Mouse (Mus musculus) forebrain, embryonic 13.5 days (tissue): ENCODE measurements around the gene Hrct1. TPM values are rescaled to one million over a fixed set of nuclear protein-coding genes. Genes with fewer than 3 reads are reported as not detected.

Experiments used
- ATAC-seq: fragments of 200-750 bp; cut with Nextera tagmentation; 2 replicates; pipeline ENCODE4 v1.8.0; 2017
- H3K27ac ChIP-seq: fragments of 300-500 bp; sonication (generic); 2 replicates; pipeline ENCODE4 v1.5.1; 2015; ENCODE audit warnings: inconsistent platforms, mild to moderate bottlenecking, moderate library complexity
- H3K27me3 ChIP-seq: fragments of 300-500 bp; sonication (generic); 2 replicates; pipeline ENCODE4 v1.6.1; 2015; ENCODE audit warnings: mild to moderate bottlenecking, inconsistent platforms
- H3K36me3 ChIP-seq: fragments of 300-500 bp; sonication (generic); 2 replicates; pipeline ENCODE4 v1.6.1; 2015; ENCODE audit warnings: mild to moderate bottlenecking, inconsistent platforms; ENCODE audit not compliant: poor library complexity, severe bottlenecking
- H3K4me1 ChIP-seq: fragments of 300-500 bp; sonication (generic); 2 replicates; pipeline ENCODE4 v1.6.1; 2015; ENCODE audit warnings: inconsistent platforms
- H3K4me2 ChIP-seq: fragments of 300-500 bp; sonication (generic); 2 replicates; pipeline ENCODE4 v1.6.1; 2015; ENCODE audit warnings: inconsistent platforms, mild to moderate bottlenecking, moderate library complexity
- H3K4me3 ChIP-seq: fragments of 300-500 bp; sonication (generic); 2 replicates; pipeline ENCODE4 v1.5.1; 2015; ENCODE audit warnings: mild to moderate bottlenecking, inconsistent platforms
- H3K9ac ChIP-seq: fragments of 300-500 bp; sonication (generic); 2 replicates; pipeline ENCODE4 v1.6.1; 2015; ENCODE audit warnings: mild to moderate bottlenecking, inconsistent platforms
- H3K9me3 ChIP-seq: fragments of 300-500 bp; sonication (generic); replicated peaks from 2 replicates; pipeline ENCODE4 v1.6.1; 2016; ENCODE audit warnings: inconsistent platforms
- WGBS: fragments of 180-500 bp; shearing (Covaris S2); methylation state at CpG from one replicate; pipeline ENCODE4 v1.1.7; 2015; 5-methylcytosine and 5-hydroxymethylcytosine counted together
- polyA plus RNA-seq: library from polyadenylated mRNA; unstranded; fragments of >200 nt; fragmentation: Nextera tagmentation; extraction: Ambion mirVana; gene quantifications from 2 replicates; pipeline ENCODE4 v1.2.1, GENCODE M21; 2015

Gene Hrct1
- 0.30 and 0.48 TPM in 2 replicates for polyA plus RNA-seq

GRCm38 (mm10) chr4:43726995-43727394 lies at the start of gene Hrct1:
TSS of gene Hrct1 (plus strand) at chr4:43727188.
- Histone ChIP-seq H3K9me3 (no peaks in the 10 kb centered on the region), H3K36me3 (no peaks in the 10 kb centered on the region), H3K4me1 (no peaks in the 10 kb centered on the region), H3K4me3 (no peak within 1 kb of the TSS), H3K27ac (no peak within 1 kb of the TSS), H3K9ac (no peak within 1 kb of the TSS), H3K4me2 (no peak within 1 kb of the TSS), H3K27me3 (no peaks in the 10 kb centered on the region)
- ATAC-seq: no peak
- 61% methylated on average over 3 of the region's 3 CpGs for WGBS

GRCm38 (mm10) chr4:43678541-43678940 lies 48.4 kb upstream of the Hrct1 start:
- Histone ChIP-seq H3K4me3 (no peak overlapping the region), H3K27me3 (no peaks in the 10 kb centered on the region), H3K4me2 (no peak overlapping the region), H3K9me3 (no peaks in the 10 kb centered on the region), H3K27ac (no peak overlapping the region), H3K9ac (no peak overlapping the region), H3K36me3 (peaks cover 95% of the 10 kb centered on the region), H3K4me1 (no peaks in the 10 kb centered on the region)
- WGBS: 88% methylated on average over 6 of the region's 6 CpGs
- ATAC-seq: no peak

- Histone ChIP-seq H3K4me2 (no peak overlapping the region), H3K4me1 (no peaks in the 10 kb centered on the region), H3K9me3 (no peaks in the 10 kb centered on the region), H3K9ac (no peak overlapping the region), H3K4me3 (no peak overlapping the region), H3K27me3 (no peaks in the 10 kb centered on the region), H3K27ac (no peak overlapping the region), H3K36me3 (peaks cover 96% of the 10 kb centered on the region)
- ATAC-seq: no peak
- WGBS: 95% methylated on average over 7 of the region's 7 CpGs
Observed at GRCm38 (mm10) chr4:43679416-43680043, 47.5 kb upstream of the Hrct1 start.

- H3K4me3 ChIP-seq: no peak overlapping the region
- no peaks in the 10 kb centered on the region for H3K27me3 ChIP-seq
- H3K4me2 ChIP-seq: no peak overlapping the region
- H3K4me1 ChIP-seq: no peaks in the 10 kb centered on the region
- H3K27ac ChIP-seq: no peak overlapping the region
- no peak for ATAC-seq
- no peak overlapping the region for H3K9ac ChIP-seq
- 94% methylated on average over 17 of the region's 17 CpGs for WGBS
- H3K36me3 ChIP-seq: peaks cover 64% of the 10 kb centered on the region
- no peaks in the 10 kb centered on the region for H3K9me3 ChIP-seq
Observed at GRCm38 (mm10) chr4:43690021-43690420, 37.0 kb upstream of the Hrct1 start.

GRCm38 (mm10) chr4:43691026-43691425 lies 36.0 kb upstream of the Hrct1 start:
- no peak for ATAC-seq
- no peak overlapping the region for H3K9ac ChIP-seq
- no peak overlapping the region for H3K4me3 ChIP-seq
- no peaks in the 10 kb centered on the region for H3K27me3 ChIP-seq
- peaks cover 54% of the 10 kb centered on the region for H3K36me3 ChIP-seq
- H3K27ac ChIP-seq: no peak overlapping the region
- WGBS: 82% methylated on average over 5 of the region's 5 CpGs
- no peaks in the 10 kb centered on the region for H3K4me1 ChIP-seq
- H3K4me2 ChIP-seq: no peak overlapping the region
- no peaks in the 10 kb centered on the region for H3K9me3 ChIP-seq

GRCm38 (mm10) chr4:43693806-43694241 lies 33.2 kb upstream of the Hrct1 start:
- peaks cover 28% of the 10 kb centered on the region for H3K36me3 ChIP-seq
- no peaks in the 10 kb centered on the region for H3K27me3 ChIP-seq
- H3K9ac ChIP-seq: no peak overlapping the region
- ATAC-seq: no peak
- no peak overlapping the region for H3K27ac ChIP-seq
- H3K4me3 ChIP-seq: no peak overlapping the region
- H3K4me2 ChIP-seq: no peak overlapping the region
- H3K9me3 ChIP-seq: no peaks in the 10 kb centered on the region
- 82% methylated on average over 5 of the region's 5 CpGs for WGBS
- H3K4me1 ChIP-seq: no peaks in the 10 kb centered on the region

GRCm38 (mm10) chr4:43694439-43695248 lies 32.3 kb upstream of the Hrct1 start:
- Histone ChIP-seq H3K4me3 (no peak overlapping the region), H3K4me1 (no peaks in the 10 kb centered on the region), H3K9me3 (no peaks in the 10 kb centered on the region), H3K4me2 (no peak overlapping the region), H3K36me3 (peaks cover 20% of the 10 kb centered on the region), H3K27ac (no peak overlapping the region), H3K9ac (no peak overlapping the region), H3K27me3 (no peaks in the 10 kb centered on the region)
- ATAC-seq: no peak
- WGBS: 84% methylated on average over 1 of the region's 1 CpGs

- Histone ChIP-seq H3K9me3 (no peaks in the 10 kb centered on the region), H3K4me2 (no peak overlapping the region), H3K4me3 (no peak overlapping the region), H3K9ac (no peak overlapping the region), H3K36me3 (peaks cover 14% of the 10 kb centered on the region), H3K4me1 (no peaks in the 10 kb centered on the region), H3K27ac (no peak overlapping the region), H3K27me3 (no peaks in the 10 kb centered on the region)
- no peak for ATAC-seq
- WGBS: 34% methylated on average over 9 of the region's 9 CpGs
Observed at GRCm38 (mm10) chr4:43695249-43695671, 31.7 kb upstream of the Hrct1 start.

- 0 out of 2 replicates have a peak, but pooled peaks have one; percentile 16 for ATAC-seq
- Histone ChIP-seq H3K27ac (no peak overlapping the region), H3K4me2 (no peak overlapping the region), H3K4me1 (no peaks in the 10 kb centered on the region), H3K27me3 (no peaks in the 10 kb centered on the region), H3K9me3 (no peaks in the 10 kb centered on the region), H3K4me3 (no peak overlapping the region), H3K9ac (no peak overlapping the region), H3K36me3 (0 out of 2 replicates have a peak, but pooled peaks cover 5% of the 10 kb centered on the region)
- 82% methylated on average over 13 of the region's 13 CpGs for WGBS
Observed at GRCm38 (mm10) chr4:43696561-43696960, 30.4 kb upstream of the Hrct1 start.

GRCm38 (mm10) chr4:43700707-43701106 lies 26.3 kb upstream of the Hrct1 start, which contains the start of gene Olfr70:
TSS of gene Olfr70 (minus strand) at chr4:43700807.
- no peaks in the 10 kb centered on the region for H3K4me1 ChIP-seq
- H3K4me2 ChIP-seq: no peak within 1 kb of the TSS
- no peak for ATAC-seq
- no peaks in the 10 kb centered on the region for H3K9me3 ChIP-seq
- no peak within 1 kb of the TSS for H3K4me3 ChIP-seq
- 93% methylated on average over 6 of the region's 6 CpGs for WGBS
- H3K9ac ChIP-seq: no peak within 1 kb of the TSS
- no peaks in the 10 kb centered on the region for H3K27me3 ChIP-seq
- no peak within 1 kb of the TSS for H3K27ac ChIP-seq
- H3K36me3 ChIP-seq: no peaks in the 10 kb centered on the region

GRCm38 (mm10) chr4:43703439-43703838 lies 23.5 kb upstream of the Hrct1 start:
- no peak overlapping the region for H3K9ac ChIP-seq
- 77% methylated on average over 6 of the region's 6 CpGs for whole genome bisulfite sequencing
- no peaks in the 10 kb centered on the region for H3K27me3 ChIP-seq
- no peaks in the 10 kb centered on the region for H3K36me3 ChIP-seq
- no peak for ATAC-seq
- no peak overlapping the region for H3K4me3 ChIP-seq
- H3K4me1 ChIP-seq: 0 out of 2 replicates have a peak, but pooled peaks cover 4% of the 10 kb centered on the region
- H3K27ac ChIP-seq: no peak overlapping the region
- H3K9me3 ChIP-seq: no peaks in the 10 kb centered on the region
- H3K4me2 ChIP-seq: no peak overlapping the region

GRCm38 (mm10) chr4:43703851-43704250 lies 23.1 kb upstream of the Hrct1 start:
- no peak for ATAC-seq
- H3K4me2 ChIP-seq: no peak overlapping the region
- no peaks in the 10 kb centered on the region for H3K9me3 ChIP-seq
- 0 out of 2 replicates have a peak, but pooled peaks cover 4% of the 10 kb centered on the region for H3K4me1 ChIP-seq
- 85% methylated on average over 8 of the region's 8 CpGs for WGBS
- no peak overlapping the region for H3K9ac ChIP-seq
- H3K27ac ChIP-seq: no peak overlapping the region
- no peaks in the 10 kb centered on the region for H3K27me3 ChIP-seq
- no peak overlapping the region for H3K4me3 ChIP-seq
- no peaks in the 10 kb centered on the region for H3K36me3 ChIP-seq
